Mouse (Mus musculus) kidney, adult 18-20 months (tissue): ENCODE measurements around the gene Olfr281.

Source experiments
- DNase-seq: peaks from one replicate; pipeline ENCODE4 v3.0.0; 2021

The Olfr281 gene

DNA sequence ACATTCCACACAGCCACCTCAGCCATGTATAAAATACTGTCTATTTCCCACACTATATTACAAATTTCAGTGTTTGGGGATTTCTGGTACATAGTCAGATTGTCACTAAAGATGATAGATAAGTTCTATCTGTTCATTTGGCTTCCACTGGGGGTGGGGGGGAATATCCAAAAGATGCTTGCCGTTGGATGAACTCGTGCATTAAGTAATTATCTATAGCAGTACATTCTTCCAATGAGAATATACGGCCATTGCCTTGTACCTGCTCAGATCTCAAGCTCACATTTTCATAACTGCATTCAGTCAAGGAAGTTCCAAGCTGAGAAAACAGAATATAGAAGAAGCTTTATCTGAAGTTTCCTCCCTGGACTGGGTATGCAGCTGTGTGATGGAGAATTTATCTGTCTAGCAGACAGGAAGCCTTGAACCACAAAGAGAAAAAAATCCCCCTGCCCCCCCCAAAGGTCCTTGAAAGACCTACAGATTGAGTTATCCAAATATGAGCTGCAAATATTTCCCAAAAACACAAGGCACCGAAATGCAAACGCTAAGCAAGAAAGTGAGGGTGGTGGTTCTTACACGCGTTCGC lies 34.1 kb downstream of the Olfr281 start:
- no peak for DNase-seq

- DNase-seq: no peak
Observed at GRCm38 (mm10) chr15:98491332-98491731, 38.9 kb downstream of the Olfr281 start.

- no peak for DNase-seq
Observed at GRCm38 (mm10) chr15:98492102-98492501, 39.7 kb downstream of the Olfr281 start, which contains the start of gene Olfr279. Gene Olfr279, plus strand, starts transcription at chr15:98492402.

- DNase-seq: no peak
Observed at GRCm38 (mm10) chr15:98497631-98498030, 45.2 kb downstream of the Olfr281 start.

DNA sequence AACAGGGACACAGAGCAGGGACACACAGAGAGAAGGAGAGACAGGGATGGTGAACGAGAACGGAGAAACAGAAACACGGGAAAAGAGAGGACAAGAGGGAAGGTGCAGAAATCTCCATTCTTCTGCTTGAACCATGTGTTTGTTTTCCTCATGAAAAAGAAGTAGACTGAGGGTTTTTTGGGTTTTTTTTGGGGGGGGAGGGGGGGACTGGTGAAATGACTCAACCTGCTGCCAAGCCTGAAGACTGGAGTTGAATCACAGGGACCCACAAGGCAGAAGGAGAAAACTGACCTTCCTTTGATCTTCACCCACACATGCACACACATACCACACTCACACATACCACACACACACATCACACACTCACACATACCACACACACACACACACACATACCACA lies 50.9 kb downstream of the Olfr281 start:
- no peak for DNase-seq

GRCm38 (mm10) chr15:98504514-98504913 lies 52.1 kb downstream of the Olfr281 start:
- peak; percentile 70 for DNase-seq

DNA sequence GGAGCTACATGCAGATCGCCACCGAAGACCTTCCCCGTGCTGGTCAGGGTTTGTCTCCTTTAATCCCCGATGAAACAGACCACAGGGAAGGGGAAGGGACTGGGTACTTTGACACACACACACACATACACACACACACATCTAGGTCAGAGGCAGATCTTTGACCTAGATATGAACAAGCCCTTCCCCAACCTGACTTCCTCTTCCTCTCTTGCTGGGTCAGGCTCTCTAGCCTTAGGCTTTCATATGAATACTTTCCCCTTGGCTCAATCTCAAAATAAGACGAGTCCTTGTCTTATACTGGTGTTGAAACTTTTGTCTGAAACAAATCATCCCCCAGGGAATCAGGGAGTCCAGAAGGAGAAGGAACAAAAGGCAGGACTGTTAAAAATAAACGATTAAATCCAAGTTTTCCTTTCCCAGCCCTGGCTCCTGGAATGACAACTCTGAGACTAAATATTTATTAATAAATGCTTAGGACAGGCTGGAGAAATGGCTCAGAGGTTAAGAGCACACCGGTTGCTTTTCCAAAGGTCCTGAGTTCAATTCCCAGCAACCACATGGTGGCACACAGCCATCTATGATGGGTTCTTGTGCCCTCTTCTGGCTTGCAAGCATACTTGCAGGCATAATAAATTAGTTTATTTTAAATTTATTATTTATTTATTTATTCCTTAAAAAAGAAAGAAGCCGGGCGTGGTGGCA lies 54.0 kb downstream of the Olfr281 start:
- DNase-seq: no peak

- DNase-seq: no peak
Observed at GRCm38 (mm10) chr15:98507321-98507720, 54.9 kb downstream of the Olfr281 start.

GRCm38 (mm10) chr15:98509387-98509786 lies 57.0 kb downstream of the Olfr281 start:
- DNase-seq: no peak
